Mouse (Mus musculus) brown adipose tissue, adult 24 weeks (tissue): ENCODE data around the gene Cib3. TPM values are rescaled to one million over a fixed set of nuclear protein-coding genes. Genes with fewer than 3 reads are reported as not detected.

Experiments
- H3K27ac ChIP-seq: fragments of 200-500 bp; replicated peaks from 2 replicates; pipeline ENCODE4 v1.5.1; 2012; ENCODE audit warnings: low read depth, mild to moderate bottlenecking, low read length
- H3K4me1 ChIP-seq: fragments of 200-500 bp; 2 replicates; pipeline ENCODE4 v1.6.1; 2012; ENCODE audit warnings: low read length, mixed read lengths; ENCODE audit not compliant: control insufficient read depth, insufficient read depth, insufficient read length
- H3K4me3 ChIP-seq: fragments of 200-500 bp; 2 replicates; pipeline ENCODE4 v1.5.1; 2012; ENCODE audit warnings: low read depth, mild to moderate bottlenecking, low read length, moderate library complexity; ENCODE audit not compliant: insufficient read depth
- polyA plus RNA-seq: library from polyadenylated mRNA; stranded (reverse); fragments of >200 nt; gene quantifications from 2 replicates; pipeline ENCODE4 v1.2.4, GENCODE M21; 2012; ENCODE audit not compliant: missing spikeins, insufficient read depth, insufficient read length

Cib3 gene
- polyA plus RNA-seq, 1 experiment = not detected

DNA sequence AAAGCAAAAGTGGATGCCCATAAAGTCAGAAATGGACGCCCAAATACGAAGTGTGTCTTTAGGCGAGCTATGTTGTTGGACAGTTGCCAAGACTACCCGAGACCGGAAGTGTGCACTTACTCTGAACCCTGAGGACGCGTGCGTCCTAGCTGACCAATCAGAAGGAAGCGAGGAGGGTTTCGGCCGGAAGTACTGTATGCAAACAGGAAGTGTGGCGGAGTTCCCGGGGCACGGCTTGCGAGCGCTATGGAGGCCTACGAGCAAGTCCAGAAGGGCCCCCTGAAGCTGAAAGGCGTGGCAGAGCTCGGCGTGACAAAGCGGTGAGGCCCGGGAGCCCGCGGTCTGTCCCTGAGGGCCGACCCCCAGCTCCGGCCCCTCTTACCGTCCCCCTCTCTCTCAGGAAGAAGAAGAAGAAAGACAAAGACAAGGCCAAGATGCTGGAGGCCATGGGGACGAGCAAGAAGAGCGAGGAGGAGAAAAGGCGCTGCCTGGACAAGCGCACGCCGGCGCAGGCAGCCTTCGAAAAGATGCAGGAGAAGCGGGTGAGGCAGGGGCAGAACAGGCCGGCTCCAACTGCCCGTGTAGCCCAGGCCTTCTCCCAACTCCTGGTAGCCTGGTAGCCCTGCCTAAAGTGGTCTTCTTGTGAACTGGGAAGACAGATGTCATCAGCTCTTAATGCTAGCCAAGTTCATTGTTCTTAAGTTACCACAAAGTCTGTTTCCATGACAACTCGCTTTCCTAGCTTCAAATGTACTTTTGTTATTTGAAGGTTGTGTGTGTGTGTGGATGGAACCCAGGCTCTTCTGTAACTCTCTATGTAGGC lies 7.1 kb upstream of the Cib3 start, which contains the start of gene Fam32a:
Gene Fam32a, plus strand, starts transcription at position 190 of the 823 bp plus-strand sequence.
- H3K4me1 ChIP-seq = no peaks in the 10 kb centered on the region
- peak within 1 kb of the TSS; percentile 77 for H3K4me3 ChIP-seq

DNA sequence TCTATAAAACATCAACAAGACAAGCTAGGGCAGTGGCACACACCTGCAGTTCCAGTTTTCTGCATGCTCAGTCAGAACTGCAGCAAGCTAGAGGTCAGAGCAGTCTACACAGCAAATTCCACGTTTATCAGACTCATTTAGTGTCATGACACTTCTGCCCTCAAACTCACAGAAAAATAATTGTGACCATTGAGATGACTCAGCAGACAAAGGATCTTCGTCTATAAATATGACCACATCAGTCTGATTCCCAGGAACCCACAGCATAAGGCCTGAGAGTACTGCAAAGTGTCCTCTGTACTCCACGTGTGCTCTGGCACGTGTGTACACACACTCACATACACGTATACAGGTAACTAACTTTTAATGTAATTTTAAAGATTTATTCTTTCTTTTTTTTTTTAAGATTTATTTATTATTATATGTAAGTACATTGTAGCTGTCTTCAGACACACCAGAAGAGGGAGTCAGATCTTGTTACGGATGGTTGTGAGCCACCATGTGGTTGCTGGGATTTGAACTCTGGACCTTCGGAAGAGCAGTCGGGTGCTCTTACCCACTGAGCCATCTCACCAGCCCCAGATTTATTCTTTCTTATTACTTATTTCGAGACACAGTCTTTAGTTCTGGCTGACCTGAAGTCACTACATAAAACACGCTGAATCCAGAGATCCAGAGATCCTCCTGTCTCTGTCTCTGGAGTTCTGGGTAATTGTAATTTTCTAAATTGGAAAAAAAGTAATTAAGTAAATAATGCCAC lies 6.3 kb upstream of the Cib3 start:
- Histone ChIP-seq H3K4me3 (peak overlapping the region; percentile 77), H3K4me1 (no peaks in the 10 kb centered on the region), H3K27ac (no peak overlapping the region)

More for the DNA sequence above, 7.1 kb upstream of the Cib3 start, which contains the start of gene Fam32a:
- peak within 1 kb of the TSS; percentile 45 for H3K27ac ChIP-seq

DNA sequence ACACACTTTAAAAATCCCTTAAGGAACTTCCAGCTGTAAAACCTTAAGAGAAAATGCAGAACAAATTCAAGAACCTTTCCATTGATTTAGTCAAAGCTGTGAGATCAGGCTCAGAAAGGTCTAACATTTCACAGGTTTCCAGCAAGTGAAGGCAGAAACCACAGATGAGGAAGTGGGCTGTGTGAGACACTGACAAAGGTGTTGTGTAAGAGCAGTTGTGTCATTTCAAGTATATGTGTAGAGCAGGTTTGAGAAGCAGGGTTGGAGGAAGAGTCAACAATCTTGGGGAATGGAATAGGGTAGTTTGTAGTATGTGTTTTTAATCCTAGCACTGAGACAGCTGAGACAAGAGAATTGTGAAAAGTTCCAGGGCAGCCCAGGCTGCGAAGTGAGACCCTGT lies 3.2 kb upstream of the Cib3 start:
- H3K4me1 ChIP-seq = no peaks in the 10 kb centered on the region
- H3K4me3 ChIP-seq = no peak overlapping the region
- H3K27ac ChIP-seq = no peak overlapping the region

DNA sequence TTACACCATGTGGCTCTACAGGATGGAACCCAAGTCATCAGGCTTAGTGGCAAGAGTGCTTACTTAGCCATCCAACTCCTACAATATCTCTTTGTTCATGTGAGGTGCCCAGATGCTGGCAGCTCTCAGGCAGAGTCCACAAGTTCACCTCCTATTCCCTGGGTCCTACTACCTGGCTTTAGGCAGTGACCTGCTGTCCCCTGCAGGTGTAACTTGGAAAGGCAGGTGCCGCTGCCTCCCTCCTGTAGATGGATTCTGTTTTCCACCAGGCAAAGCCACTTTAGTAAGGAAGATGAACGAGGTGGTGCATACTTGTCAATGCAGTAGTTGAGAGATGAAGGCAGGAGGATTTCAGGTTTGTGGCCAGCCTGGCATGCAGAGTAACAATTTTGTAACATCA lies 2.4 kb upstream of the Cib3 start:
- H3K4me3 ChIP-seq = no peak overlapping the region
- H3K4me1 ChIP-seq = no peaks in the 10 kb centered on the region
- no peak overlapping the region for H3K27ac ChIP-seq

- Histone ChIP-seq H3K4me3 (no peak within 1 kb of the TSS), H3K27ac (no peak within 1 kb of the TSS), H3K4me1 (no peaks in the 10 kb centered on the region)
These were observed 899 bp upstream of the Cib3 start, which contains the start of gene Gm11034 for GRCm38 (mm10) chr8:72213536-72213935. Gene Gm11034 (minus strand): TSS chr8:72213636.

DNA sequence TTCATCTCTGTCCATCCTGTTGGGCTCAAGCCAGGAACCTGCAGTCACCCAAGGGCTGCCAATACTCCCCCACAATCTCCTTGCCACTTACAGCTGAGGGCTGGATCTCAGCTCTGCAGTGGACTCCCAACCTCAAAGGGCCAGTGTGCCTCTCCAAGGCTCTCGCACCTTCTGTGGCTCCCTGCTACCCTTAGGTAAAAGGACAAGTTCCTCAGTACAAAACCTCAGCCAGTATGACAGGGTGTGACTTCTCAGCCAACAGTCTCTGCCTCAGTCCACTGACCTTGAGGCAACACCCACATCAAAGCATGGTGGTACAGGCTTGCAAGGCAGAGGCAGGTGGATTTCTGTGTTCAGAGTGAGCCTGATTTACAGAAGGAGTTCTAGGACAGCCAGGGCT lies 791 bp downstream of the Cib3 start:
- Histone ChIP-seq H3K27ac (no peak overlapping the region), H3K4me3 (no peak overlapping the region)

DNA sequence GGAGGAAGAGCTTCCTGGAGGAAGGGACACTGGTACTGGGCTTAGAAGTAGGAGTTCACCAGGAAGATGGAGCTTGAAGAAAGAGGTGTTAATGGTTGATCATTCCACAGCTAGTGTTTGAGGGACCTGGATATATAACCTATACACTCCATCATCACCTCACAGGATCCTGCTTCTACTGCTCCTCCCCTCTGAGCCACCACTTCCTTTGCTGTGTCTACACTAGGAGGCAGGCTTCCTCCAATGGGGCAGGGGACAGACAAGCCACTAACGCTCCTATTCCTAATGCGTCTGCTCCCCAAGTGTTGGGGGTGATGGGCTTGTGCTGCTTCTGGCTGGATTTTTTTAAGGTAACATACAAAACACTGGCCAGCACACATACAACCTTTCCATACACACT lies 1.9 kb downstream of the Cib3 start:
- Histone ChIP-seq H3K4me1 (no peaks in the 10 kb centered on the region), H3K27ac (no peak overlapping the region), H3K4me3 (no peak overlapping the region)

More for the DNA sequence above, 791 bp downstream of the Cib3 start:
- no peaks in the 10 kb centered on the region for H3K4me1 ChIP-seq

DNA sequence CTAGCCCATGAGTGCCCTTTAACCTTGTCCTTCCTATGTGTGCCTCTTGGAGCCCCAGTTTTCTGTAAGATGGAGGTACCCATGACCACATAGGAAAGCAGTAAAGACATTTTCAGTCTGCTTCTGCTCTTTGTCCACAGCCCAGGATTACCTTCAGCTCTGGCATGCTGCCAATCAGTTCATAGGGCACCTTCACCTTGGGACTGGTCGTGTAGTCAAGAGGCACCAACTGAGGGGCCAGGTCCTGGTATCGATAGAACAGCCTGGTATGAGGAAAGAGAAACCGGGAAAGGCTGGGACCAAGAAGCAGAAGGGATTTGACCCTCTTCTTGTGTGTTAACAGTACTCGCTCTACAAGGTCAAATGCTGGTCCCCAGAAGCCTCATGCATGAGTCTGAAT lies 2.4 kb downstream of the Cib3 start:
- H3K4me1 ChIP-seq = no peaks in the 10 kb centered on the region

GRCm38 (mm10) chr8:72208582-72208981 lies 4.1 kb downstream of the Cib3 start:
- no peaks in the 10 kb centered on the region for H3K4me1 ChIP-seq
- no peak overlapping the region for H3K27ac ChIP-seq
- H3K4me3 ChIP-seq = no peak overlapping the region

More for the DNA sequence above, 2.4 kb downstream of the Cib3 start:
- H3K4me3 ChIP-seq = no peak overlapping the region
- H3K27ac ChIP-seq = no peak overlapping the region

DNA sequence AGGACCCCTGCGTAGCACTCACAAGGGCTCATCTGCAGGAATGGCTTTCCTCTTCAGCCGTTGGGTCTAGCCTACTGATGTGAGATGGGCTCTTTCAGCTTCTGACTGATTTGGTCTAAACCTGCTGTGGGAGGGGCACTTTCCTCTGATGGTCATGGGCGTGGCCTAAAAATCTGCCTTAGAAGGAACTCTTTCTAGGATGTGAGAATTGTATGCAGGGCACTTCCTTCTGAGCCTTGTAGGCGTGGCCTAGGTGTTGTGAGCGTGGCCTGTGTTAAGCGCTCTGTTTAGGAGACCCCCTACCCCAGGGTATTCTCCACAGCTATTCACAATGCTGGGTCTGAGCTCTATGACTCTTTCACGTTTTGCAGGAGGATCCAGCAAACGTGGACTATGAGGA lies 14.6 kb downstream of the Cib3 start:
- Histone ChIP-seq H3K27ac (no peak overlapping the region), H3K4me3 (no peak overlapping the region), H3K4me1 (no peaks in the 10 kb centered on the region)

GRCm38 (mm10) chr8:72192065-72192464 lies 20.6 kb downstream of the Cib3 start:
- Histone ChIP-seq H3K4me3 (no peak overlapping the region), H3K27ac (no peak overlapping the region), H3K4me1 (no peaks in the 10 kb centered on the region)

GRCm38 (mm10) chr8:72190215-72190539 lies 22.5 kb downstream of the Cib3 start:
- no peak overlapping the region for H3K27ac ChIP-seq
- no peak overlapping the region for H3K4me3 ChIP-seq
- H3K4me1 ChIP-seq = no peaks in the 10 kb centered on the region

DNA sequence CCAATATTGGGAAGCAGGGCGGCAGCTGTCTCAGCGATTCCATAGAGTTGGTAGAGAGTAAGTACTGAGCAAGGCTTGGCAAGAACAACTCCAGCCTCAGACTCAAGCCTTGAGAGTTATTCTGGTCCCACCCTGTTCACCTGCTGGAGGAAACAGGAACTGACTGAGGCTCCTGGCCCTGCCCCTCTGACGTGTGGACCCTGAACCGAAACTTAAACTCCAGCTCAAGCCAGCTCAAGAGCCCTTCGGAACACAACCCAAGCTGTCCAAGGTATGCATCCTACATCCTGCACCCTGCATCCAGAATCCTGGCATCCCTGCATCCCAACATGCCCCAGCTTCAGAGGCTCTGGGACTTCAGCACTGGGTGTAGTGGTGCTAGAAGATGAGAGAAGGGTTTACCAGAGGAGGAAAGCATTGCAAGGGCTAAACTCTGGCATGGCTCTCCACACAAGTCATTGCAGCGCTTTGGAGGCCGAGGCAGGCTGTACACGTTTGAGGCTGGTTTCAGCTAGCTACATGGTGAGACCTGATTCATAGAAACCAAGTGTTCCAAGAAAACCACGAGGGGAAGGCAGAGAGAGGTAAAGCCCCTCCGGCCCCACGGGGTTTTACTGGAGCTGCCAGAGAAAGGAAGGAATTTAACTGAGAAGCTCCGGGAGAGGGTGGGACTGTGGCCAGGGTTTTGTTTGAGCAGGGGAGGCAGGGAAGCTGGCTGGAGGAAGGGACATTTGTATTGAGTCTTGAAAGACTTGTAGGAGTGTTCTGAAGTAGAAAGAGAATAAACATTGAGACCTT lies 23.0 kb downstream of the Cib3 start, which contains the start of gene Hsh2d:
Gene Hsh2d, plus strand, starts transcription at position 222 of the 798 bp plus-strand sequence.
- Histone ChIP-seq H3K4me3 (no peak within 1 kb of the TSS), H3K27ac (no peak within 1 kb of the TSS), H3K4me1 (no peaks in the 10 kb centered on the region)

GRCm38 (mm10) chr8:72187793-72188331 lies 24.8 kb downstream of the Cib3 start:
- Histone ChIP-seq H3K4me3 (no peak overlapping the region), H3K4me1 (no peaks in the 10 kb centered on the region), H3K27ac (no peak overlapping the region)
